Mouse (Mus musculus) thymus, adult 2 months (tissue): ENCODE measurements around the gene Htr1a. TPM values are rescaled to one million over a fixed set of nuclear protein-coding genes. Genes with fewer than 3 reads are reported as not detected.

Experiments
- DNase-seq: peaks from one replicate; pipeline ENCODE4 v3.0.0; 2021
- H3K27ac ChIP-seq: fragments of 200-500 bp; 2 replicates; pipeline ENCODE4 v1.5.1; 2012; ENCODE audit warnings: low read length, control low read depth; ENCODE audit not compliant: control insufficient read depth, insufficient read depth
- H3K27me3 ChIP-seq: fragments of 200-500 bp; 2 replicates; pipeline ENCODE4 v1.6.1; 2012; ENCODE audit warnings: mild to moderate bottlenecking, low read length, moderate library complexity, mixed read lengths; ENCODE audit not compliant: control insufficient read depth, insufficient read depth
- H3K36me3 ChIP-seq: fragments of 200-500 bp; 2 replicates; pipeline ENCODE4 v1.6.1; 2012; ENCODE audit warnings: mild to moderate bottlenecking, low read length, moderate library complexity; ENCODE audit not compliant: control insufficient read depth, insufficient read depth
- H3K4me1 ChIP-seq: fragments of 200-500 bp; replicated peaks from 2 replicates; pipeline ENCODE4 v1.6.1; 2012; ENCODE audit warnings: low read length; ENCODE audit not compliant: control insufficient read depth, insufficient read depth
- H3K4me3 ChIP-seq: fragments of 200-500 bp; 2 replicates; pipeline ENCODE4 v1.5.1; 2012; ENCODE audit warnings: mild to moderate bottlenecking, low read length, control low read depth, moderate library complexity; ENCODE audit not compliant: control insufficient read depth, insufficient read depth
- CTCF ChIP-seq: fragments of 200-500 bp; IDR thresholded peaks from 2 replicates; pipeline ENCODE4 v1.5.1; 2012; ENCODE audit warnings: mild to moderate bottlenecking, control low read depth, low read length, moderate library complexity, borderline replicate concordance; ENCODE audit not compliant: control insufficient read depth, poor library complexity, insufficient read depth; ENCODE audit errors: extremely low read depth
- POLR2A ChIP-seq: fragments of 200-500 bp; IDR thresholded peaks from 2 replicates; pipeline ENCODE4 v1.6.1; 2012; ENCODE audit warnings: mild to moderate bottlenecking, low read length, control low read depth, moderate library complexity; ENCODE audit not compliant: control insufficient read depth, poor library complexity, insufficient read depth; ENCODE audit errors: extremely low read depth
- WGBS: fragments of 180-500 bp; shearing (Covaris S2); methylation state at CpG from one replicate; pipeline ENCODE4 v1.1.7; 2018; 5-methylcytosine and 5-hydroxymethylcytosine counted together
- polyA plus RNA-seq: library from polyadenylated mRNA; depleted of rRNA; stranded (reverse); fragments of >200 nt; gene quantifications from 2 replicates; pipeline ENCODE4 v1.2.3, GENCODE M21; 2012; rRNA removed

Gene Htr1a
- polyA plus RNA-seq, 1 experiment, result 0.04 TPM

- 6% methylated on average over 15 of the region's 15 CpGs for WGBS
- TF ChIP-seq POLR2A, result no peak
- TF ChIP-seq CTCF, result no peak
Observed at GRCm38 (mm10) chr13:105443871-105444237, 415 bp downstream of the Htr1a start.

GRCm38 (mm10) chr13:105444238-105444894, 927 bp downstream of the Htr1a start:
- H3K4me3 ChIP-seq, result no peak overlapping the region
- H3K4me1 ChIP-seq, result no peaks in the 10 kb centered on the region
- no peak overlapping the region for H3K27ac ChIP-seq
- WGBS, result 8% methylated on average over 39 of the region's 39 CpGs
- 0 out of 2 replicates have a peak, but pooled peaks cover 2% of the 10 kb centered on the region for H3K27me3 ChIP-seq
- no peak for TF ChIP-seq POLR2A
- TF ChIP-seq CTCF, result no peak
- DNase-seq, result no peak
- H3K36me3 ChIP-seq, result no peaks in the 10 kb centered on the region

More at GRCm38 (mm10) chr13:105443871-105444237, 415 bp downstream of the Htr1a start:
- DNase-seq, result no peak
- Histone ChIP-seq H3K27me3 (0 out of 2 replicates have a peak, but pooled peaks cover 2% of the 10 kb centered on the region), H3K4me3 (no peak overlapping the region), H3K27ac (no peak overlapping the region), H3K4me1 (no peaks in the 10 kb centered on the region), H3K36me3 (no peaks in the 10 kb centered on the region)

- Histone ChIP-seq H3K27ac (no peak overlapping the region), H3K36me3 (no peaks in the 10 kb centered on the region), H3K4me1 (no peaks in the 10 kb centered on the region), H3K27me3 (0 out of 2 replicates have a peak, but pooled peaks cover 2% of the 10 kb centered on the region), H3K4me3 (no peak overlapping the region)
- no peak for DNase-seq
- WGBS, result 10% methylated on average over 26 of the region's 26 CpGs
- TF ChIP-seq POLR2A (no peak), CTCF (no peak)
Observed at GRCm38 (mm10) chr13:105444895-105445281, 1.4 kb downstream of the Htr1a start.

GRCm38 (mm10) chr13:105446239-105446638, 2.8 kb downstream of the Htr1a start:
- no peaks in the 10 kb centered on the region for H3K4me1 ChIP-seq
- no peak for DNase-seq
- no peaks in the 10 kb centered on the region for H3K36me3 ChIP-seq
- H3K27ac ChIP-seq, result no peak overlapping the region
- TF ChIP-seq CTCF (no peak), POLR2A (no peak)
- no peak overlapping the region for H3K4me3 ChIP-seq
- 13% methylated on average over 4 of the region's 4 CpGs for WGBS
- H3K27me3 ChIP-seq, result 0 out of 2 replicates have a peak, but pooled peaks cover 2% of the 10 kb centered on the region

GRCm38 (mm10) chr13:105447695-105448094, 4.3 kb downstream of the Htr1a start:
- no peak overlapping the region for H3K4me3 ChIP-seq
- 0 out of 2 replicates have a peak, but pooled peaks cover 2% of the 10 kb centered on the region for H3K27me3 ChIP-seq
- H3K36me3 ChIP-seq, result no peaks in the 10 kb centered on the region
- no peak for TF ChIP-seq POLR2A
- TF ChIP-seq CTCF, result no peak
- H3K4me1 ChIP-seq, result no peaks in the 10 kb centered on the region
- 54% methylated on average over 2 of the region's 2 CpGs for WGBS
- no peak for DNase-seq
- H3K27ac ChIP-seq, result no peak overlapping the region

- no peak overlapping the region for H3K4me3 ChIP-seq
- H3K36me3 ChIP-seq, result no peaks in the 10 kb centered on the region
- H3K4me1 ChIP-seq, result no peaks in the 10 kb centered on the region
- H3K27ac ChIP-seq, result no peak overlapping the region
- WGBS, result 90% methylated on average over 3 of the region's 3 CpGs
- no peaks in the 10 kb centered on the region for H3K27me3 ChIP-seq
- no peak for DNase-seq
- TF ChIP-seq POLR2A (no peak), CTCF (no peak)
Observed at GRCm38 (mm10) chr13:105451536-105451935, 8.1 kb downstream of the Htr1a start.

Other genes with a start within 250 kb of the Htr1a start
- 2.7 and 3.4 TPM in 2 replicates for gene Rnf180, start 148.8 kb upstream of the Htr1a start, polyA plus RNA-seq